Mouse (Mus musculus) myocyte (in vitro differentiated cells): ENCODE data around the gene Tff2.

Experiments used
- MYOD1 ChIP-seq, 3 experiments: IDR thresholded peaks; one replicate each; pipeline ENCODE4 v1.6.1; 2011; ENCODE audit warnings: control low read depth in 2 of 3, low read depth in 2 of 3, mild to moderate bottlenecking in 2 of 3, moderate library complexity in 1 of 3; ENCODE audit not compliant: insufficient read length in 2 of 3, control insufficient read depth in 1 of 3
- POLR2A ChIP-seq: IDR thresholded peaks from one replicate; pipeline ENCODE4 v1.6.1; 2011; ENCODE audit warnings: low read depth, mild to moderate bottlenecking, control low read depth, moderate library complexity; ENCODE audit not compliant: insufficient read length

DNA sequence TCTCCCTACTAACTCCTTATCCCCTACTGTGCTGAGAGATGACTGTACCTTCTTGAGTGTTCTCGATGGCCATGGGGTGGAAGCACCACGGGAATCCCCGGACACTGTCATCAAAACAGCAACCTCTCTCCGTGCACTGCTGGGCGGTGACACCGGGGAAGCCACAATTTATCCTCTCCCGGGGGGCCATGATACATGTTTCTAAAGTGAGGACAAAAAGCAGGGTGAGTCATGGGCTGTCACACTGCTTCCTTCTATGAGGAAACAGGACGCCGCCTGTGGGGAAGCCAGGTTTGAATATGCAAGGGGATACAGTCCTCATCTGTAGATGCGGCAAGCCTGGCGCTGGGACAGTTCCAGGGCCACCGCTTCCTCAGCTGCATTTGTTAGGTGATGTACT lies 18.5 kb upstream of the Tff2 start:
- TF ChIP-seq MYOD1 (IDR thresholded peaks at IDR 0.05; ENCODE audit: control insufficient read depth in 1 of 3, insufficient read length in 2 of 3, low read depth in 2 of 3) = no peak
- TF ChIP-seq POLR2A = no peak
